Mouse (Mus musculus): ENCODE data around the gene Samt1.
A peak's percentile ranks its signal among the peaks of the same experiment; 100 is the strongest.
"Not testable (repeated sequence)": the region's sequence is repeated elsewhere in the genome, so short reads cannot be mapped to it uniquely, and the experiment has no call there.

Gene Samt1

GRCm38 (mm10) chrX:154012540-154012939 lies at the start of gene Samt1:
Gene Samt1, minus strand, starts transcription at chrX:154012640.
- DNase-seq (ENCODE audit: low read depth) = not testable (repeated sequence)

- not testable (repeated sequence) for DNase-seq (ENCODE audit: low read depth)
Measured at GRCm38 (mm10) chrX:154054939-154055338, 42.5 kb upstream of the Samt1 start, which contains the start of gene Gm10057. Gene Gm10057, minus strand, starts transcription at chrX:154055039.

- not testable (repeated sequence) for DNase-seq (ENCODE audit: low read depth)
Measured at GRCm38 (mm10) chrX:154033727-154034126, 21.3 kb upstream of the Samt1 start, which contains the start of gene 4921511M17Rik. Gene 4921511M17Rik, minus strand, starts transcription at chrX:154033827.

- DNase-seq (ENCODE audit: low read depth) = not testable (repeated sequence)
Measured at GRCm38 (mm10) chrX:153976914-153977313, 35.5 kb downstream of the Samt1 start.

- not testable (repeated sequence) for DNase-seq (ENCODE audit: low read depth)
Measured at GRCm38 (mm10) chrX:153976467-153976866, 36.0 kb downstream of the Samt1 start.

GRCm38 (mm10) chrX:153974450-153974849 lies 38.0 kb downstream of the Samt1 start:
- peak; percentile 3 for DNase-seq (ENCODE audit: low read depth)

GRCm38 (mm10) chrX:153952866-153953265 lies 59.6 kb downstream of the Samt1 start:
- not testable (repeated sequence) for DNase-seq (ENCODE audit: low read depth)
